Mouse (Mus musculus): ENCODE data around the gene Cela2a.

- TF ChIP-seq CTCF (IDR thresholded peaks at IDR 0.05; ENCODE audit: control insufficient read depth, insufficient read depth, low read length) (no peak), POLR2A (IDR thresholded peaks at IDR 0.05; ENCODE audit: borderline replicate concordance, control insufficient read depth, low read depth, low read length) (no peak)
Measured at GRCm38 (mm10) chr4:141865600-141865999, 39.6 kb upstream of the Cela2a start.
